Mouse (Mus musculus) spleen, adult 12 weeks (tissue): ENCODE data around the gene Spc24.
A peak's percentile ranks its signal among the peaks of the same experiment; 100 is the strongest.
"Not testable (repeated sequence)": the region's sequence is repeated elsewhere in the genome, so short reads cannot be mapped to it uniquely, and the experiment has no call there.

Experiments
- DNase-seq: peaks from one replicate; pipeline ENCODE4 v3.0.0; 2022; ENCODE audit warnings: low spot score

Spc24 gene

GRCm38 (mm10) chr9:21760155-21761088 is at the start of gene Spc24:
Gene Spc24 (minus strand): TSS chr9:21760303.
- peak; percentile 88 for DNase-seq

- DNase-seq, result no peak
These were observed 48.5 kb upstream of the Spc24 start for GRCm38 (mm10) chr9:21808561-21808960.

GRCm38 (mm10) chr9:21806976-21807375 is 46.9 kb upstream of the Spc24 start:
- no peak for DNase-seq

GRCm38 (mm10) chr9:21806363-21806762 is 46.3 kb upstream of the Spc24 start:
- DNase-seq, result no peak

GRCm38 (mm10) chr9:21803986-21804644 is 44.0 kb upstream of the Spc24 start:
- peak; percentile 50 for DNase-seq

GRCm38 (mm10) chr9:21801591-21801990 is 41.5 kb upstream of the Spc24 start:
- DNase-seq, result no peak

- no peak for DNase-seq
These were observed 41.0 kb upstream of the Spc24 start for GRCm38 (mm10) chr9:21801121-21801520.

GRCm38 (mm10) chr9:21799010-21799350 is 38.9 kb upstream of the Spc24 start:
- DNase-seq, result no peak

- DNase-seq, result peak; percentile 71
These were observed 38.4 kb upstream of the Spc24 start, which contains the start of gene Kank2 for GRCm38 (mm10) chr9:21798345-21799009. Gene Kank2 (minus strand): TSS chr9:21798744.

- no peak for DNase-seq
These were observed 37.8 kb upstream of the Spc24 start for GRCm38 (mm10) chr9:21797921-21798344.

- no peak for DNase-seq
These were observed 36.8 kb upstream of the Spc24 start for GRCm38 (mm10) chr9:21796919-21797318.

- DNase-seq, result no peak
These were observed 36.2 kb upstream of the Spc24 start for GRCm38 (mm10) chr9:21796259-21796658.

- DNase-seq, result no peak
These were observed 35.5 kb upstream of the Spc24 start for GRCm38 (mm10) chr9:21795579-21795978.

- no peak for DNase-seq
These were observed 34.8 kb upstream of the Spc24 start for GRCm38 (mm10) chr9:21794925-21795324.

- DNase-seq, result no peak
These were observed 34.3 kb upstream of the Spc24 start for GRCm38 (mm10) chr9:21794344-21794834.

- not testable (repeated sequence) for DNase-seq
These were observed 33.4 kb upstream of the Spc24 start for GRCm38 (mm10) chr9:21793507-21793906.

GRCm38 (mm10) chr9:21792644-21793043 is 32.5 kb upstream of the Spc24 start:
- no peak for DNase-seq

- DNase-seq, result no peak
These were observed 31.8 kb upstream of the Spc24 start for GRCm38 (mm10) chr9:21791861-21792260.

GRCm38 (mm10) chr9:21788234-21788633 is 28.1 kb upstream of the Spc24 start:
- DNase-seq, result no peak

- no peak for DNase-seq
These were observed 27.6 kb upstream of the Spc24 start for GRCm38 (mm10) chr9:21787654-21788053.

- no peak for DNase-seq
These were observed 26.8 kb upstream of the Spc24 start for GRCm38 (mm10) chr9:21786906-21787305.

- not testable (repeated sequence) for DNase-seq
These were observed 26.2 kb upstream of the Spc24 start for GRCm38 (mm10) chr9:21786309-21786708.
